Mouse (Mus musculus): ENCODE measurements around the gene Tmem120b.

- TF ChIP-seq CTCF (IDR thresholded peaks at IDR 0.05; ENCODE audit: insufficient read depth, low read depth, low read length): no peak
- no peak for TF ChIP-seq POLR2A (IDR thresholded peaks at IDR 0.05; ENCODE audit: insufficient read depth, low read depth, low read length)
Observed at GRCm38 (mm10) chr5:123137910-123138229, 69.7 kb downstream of the Tmem120b start.

Measured in olfactory bulb, adult 2 months (tissue).